Mouse (Mus musculus) left cerebral cortex, postnatal 10 days (tissue): ENCODE data around the gene Draxin. TPM values are rescaled to one million over a fixed set of nuclear protein-coding genes. Genes with fewer than 3 reads are reported as not detected.
"Not testable (repeated sequence)": the region's sequence is repeated elsewhere in the genome, so short reads cannot be mapped to it uniquely, and the experiment has no call there.

Source experiments
- DNase-seq, 2 experiments: peaks; one replicate each; pipeline ENCODE4 v3.0.0; 2021 to 2022; ENCODE audit warnings: low spot score in 2 of 2, mixed read lengths in 1 of 2; ENCODE audit errors: extremely low spot score in 1 of 2
- intact Hi-C: fragments of 180-260 bp; cut with DNase I; formaldehyde crosslinking; loops from one replicate; pipeline ENCODE4 v1.15.1; 2025
- microRNA-seq: library from miRNA; unstranded; fragments of <30 nt; microRNA quantifications from one replicate; pipeline ENCODE4 v1.2.0, GENCODE M21; 2022
- total RNA-seq, 2 experiments: library from RNA; stranded (reverse); gene quantifications; 2 replicates each; pipeline ENCODE4 v1.2.3; 2021

Gene Draxin
- total RNA-seq, 2 experiments from 2014 or later = 2.7 to 3.1 TPM

- intact Hi-C loops = no loop called here
Measured at GRCm38 (mm10) chr4:148051046-148051776, 79.3 kb downstream of the Draxin start.

GRCm38 (mm10) chr4:148050396-148050914 lies 80.0 kb downstream of the Draxin start:
- DNase-seq, intact Hi-C loops: not testable (repeated sequence)

More at GRCm38 (mm10) chr4:148051046-148051776, 79.3 kb downstream of the Draxin start:
- DNase-seq = peak in 1 of 2 experiments; percentile 46

Small RNA genes lying within 50 kb of the gene (microRNA-seq; reads per million reads assigned to microRNA genes)
- not detected for gene Mir7022

Other genes with a start within 250 kb of the Draxin start
- 100 to 1,000 TPM; 173 to 182 TPM for gene Mfn2, start 226.0 kb downstream of the Draxin start, total RNA-seq
- gene Plod1, start 193.9 kb downstream of the Draxin start, total RNA-seq = 10 to 100 TPM; 17.2 to 17.7 TPM
- gene 2510039O18Rik, start 189.8 kb downstream of the Draxin start, total RNA-seq = 10 to 100 TPM; 26.8 to 28.4 TPM
- gene Nppb, start 144.9 kb downstream of the Draxin start, total RNA-seq = not detected
- 1 to 10 TPM in 1 of 2 experiments, under 1 TPM in 1; 0.97 to 1.6 TPM for gene Nppa, start 130.0 kb downstream of the Draxin start, total RNA-seq
- gene Clcn6, start 91.9 kb downstream of the Draxin start, total RNA-seq = 10 to 100 TPM; 66.8 to 69.0 TPM
- gene Mthfr, start 91.6 kb downstream of the Draxin start, total RNA-seq = 10 to 100 TPM; 21.7 to 22.6 TPM
- gene Agtrap, start 42.7 kb downstream of the Draxin start, total RNA-seq = 1 to 10 TPM; 3.6 to 4.3 TPM
- gene Mad2l2, start 314 bp downstream of the Draxin start, total RNA-seq = 10 to 100 TPM; 14.6 to 15.7 TPM
- 10 to 100 TPM; 23.5 to 28.1 TPM for gene Fbxo6, start 21.4 kb upstream of the Draxin start, total RNA-seq
- gene Fbxo44, start 29.8 kb upstream of the Draxin start, total RNA-seq = 10 to 100 TPM; 87.6 to 89.9 TPM
- 10 to 100 TPM; 26.8 to 33.0 TPM for gene Fbxo2, start 29.9 kb upstream of the Draxin start, total RNA-seq
- 10 to 100 TPM; 19.2 to 20.4 TPM for gene Disp3, start 157.3 kb upstream of the Draxin start, total RNA-seq